Mouse (Mus musculus): Measurements from ENCODE around the gene Gbp9.

DNA sequence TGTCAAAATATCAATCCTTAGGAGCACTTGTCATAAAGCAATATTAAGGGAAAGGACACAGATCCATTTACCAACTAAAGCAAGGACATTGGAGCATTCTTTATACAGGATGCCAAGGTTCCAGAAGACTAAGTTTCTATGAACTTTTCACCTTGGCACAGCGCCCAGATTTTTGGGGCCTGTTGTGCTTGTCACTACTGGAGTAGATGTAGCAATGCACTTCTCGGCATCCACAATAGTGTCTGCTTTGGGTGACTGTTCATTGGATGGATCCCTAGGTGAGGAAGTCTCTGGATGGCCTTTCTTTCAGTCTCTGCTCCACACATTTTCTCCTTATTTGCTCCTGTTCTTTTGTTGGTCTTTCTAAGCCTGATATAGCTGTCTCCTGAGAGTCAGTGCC is 107.0 kb downstream of the Gbp9 start:
- TF ChIP-seq CTCF (IDR thresholded peaks at IDR 0.05; ENCODE audit: borderline replicate concordance, control insufficient read depth, extremely low read depth, insufficient read depth, low read length, poor library complexity) (no peak), POLR2A (IDR thresholded peaks at IDR 0.05; ENCODE audit: control insufficient read depth, extremely low read depth, insufficient read depth, low read length, poor library complexity) (no peak)
